Mouse (Mus musculus): Measurements from ENCODE around the gene Slc25a33. TPM values are rescaled to one million over a fixed set of nuclear protein-coding genes. Genes with fewer than 3 reads are reported as not detected.
A peak's percentile ranks its signal among the peaks of the same experiment; 100 is the strongest.

Slc25a33 gene
- total RNA-seq, 2 experiments from 2014 or later, result 29.2 to 36.0 TPM

GRCm38 (mm10) chr4:149734730-149735475, 39.2 kb downstream of the Slc25a33 start:
- DNase-seq (ENCODE audit: low spot score in 2 of 2), result no peak
- intact Hi-C loops (cut with DNase I), result no loop called here

- intact Hi-C loops (cut with DNase I), result no loop called here
- no peak for DNase-seq (ENCODE audit: low spot score in 2 of 2)
These were observed 39.8 kb downstream of the Slc25a33 start for GRCm38 (mm10) chr4:149734246-149734645.

- intact Hi-C loops (cut with DNase I), result no loop called here
- peak in 1 of 2 experiments; percentile 86 for DNase-seq (ENCODE audit: low spot score in 2 of 2)
These were observed 40.3 kb downstream of the Slc25a33 start for GRCm38 (mm10) chr4:149733748-149734147.

GRCm38 (mm10) chr4:149732800-149733199, 41.3 kb downstream of the Slc25a33 start:
- no peak for DNase-seq (ENCODE audit: low spot score in 2 of 2)
- intact Hi-C loops (cut with DNase I), result no loop called here

- intact Hi-C loops (cut with DNase I), result no loop called here
- DNase-seq (ENCODE audit: low spot score in 2 of 2), result no peak
These were observed 41.8 kb downstream of the Slc25a33 start for GRCm38 (mm10) chr4:149732313-149732712.

GRCm38 (mm10) chr4:149730827-149731226, 43.2 kb downstream of the Slc25a33 start:
- no peak for DNase-seq (ENCODE audit: low spot score in 2 of 2)
- intact Hi-C loops (cut with DNase I), result no loop called here

GRCm38 (mm10) chr4:149728810-149729209, 45.3 kb downstream of the Slc25a33 start:
- intact Hi-C loops (cut with DNase I), result no loop called here
- no peak for DNase-seq (ENCODE audit: low spot score in 2 of 2)

DNA sequence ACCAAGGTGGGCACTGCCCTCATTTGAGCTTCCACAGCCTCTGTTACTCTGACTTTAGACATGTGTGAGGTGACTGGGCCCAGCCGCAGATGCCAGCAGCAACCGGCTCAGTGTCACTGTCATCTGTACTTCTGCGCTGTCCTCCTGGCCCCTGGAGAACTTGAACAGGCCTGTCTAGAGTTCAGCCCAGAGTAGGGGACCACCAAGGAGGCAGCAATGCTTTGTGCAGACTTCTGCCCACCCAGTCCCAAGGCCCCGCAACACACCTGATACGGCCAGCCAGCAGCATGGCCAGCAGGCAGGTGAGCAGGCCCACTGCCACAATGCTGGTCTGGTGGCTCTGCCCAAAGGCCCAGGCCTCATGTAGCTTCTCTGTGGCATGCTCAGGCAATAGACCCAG, 46.4 kb downstream of the Slc25a33 start:
- no peak for DNase-seq (ENCODE audit: low spot score in 2 of 2)
- intact Hi-C loops (cut with DNase I), result no loop called here

- DNase-seq (ENCODE audit: low spot score in 2 of 2), result peak; percentile 59 to 77
- intact Hi-C loops (cut with DNase I), result no loop called here
These were observed 48.3 kb downstream of the Slc25a33 start for GRCm38 (mm10) chr4:149725661-149726350.

DNA sequence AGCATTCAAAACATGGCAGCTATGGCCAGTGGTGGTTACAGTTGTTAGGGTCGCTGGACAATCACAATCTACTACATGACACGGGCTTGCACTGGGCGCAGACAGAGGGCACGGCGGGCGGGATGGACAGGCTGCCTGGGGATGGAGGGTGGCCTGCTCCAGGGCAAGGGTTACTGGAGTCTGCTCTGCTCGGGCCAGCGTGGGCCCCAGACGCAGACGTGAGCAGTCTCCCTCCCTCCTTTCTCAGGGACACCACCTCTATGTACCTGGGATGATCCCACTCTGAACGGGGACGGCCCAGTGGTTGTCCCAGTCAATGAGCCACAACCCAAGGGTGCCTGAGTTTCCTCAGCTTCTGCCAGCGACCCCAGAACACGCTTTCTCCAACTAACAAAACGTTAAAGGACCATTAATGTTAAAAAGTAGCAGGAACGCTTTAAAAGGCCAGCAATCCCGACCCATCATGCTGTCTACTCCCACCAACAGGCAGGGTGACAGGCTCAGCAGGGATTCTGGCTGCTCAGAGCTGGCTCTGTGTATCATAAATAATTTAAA, 49.1 kb downstream of the Slc25a33 start:
- no peak for DNase-seq (ENCODE audit: low spot score in 2 of 2)
- intact Hi-C loops (cut with DNase I), result no loop called here

GRCm38 (mm10) chr4:149723855-149724731, 50.0 kb downstream of the Slc25a33 start:
- DNase-seq (ENCODE audit: low spot score in 2 of 2), result peak in 1 of 2 experiments; percentile 53
- intact Hi-C loops (cut with DNase I), result no loop called here

DNA sequence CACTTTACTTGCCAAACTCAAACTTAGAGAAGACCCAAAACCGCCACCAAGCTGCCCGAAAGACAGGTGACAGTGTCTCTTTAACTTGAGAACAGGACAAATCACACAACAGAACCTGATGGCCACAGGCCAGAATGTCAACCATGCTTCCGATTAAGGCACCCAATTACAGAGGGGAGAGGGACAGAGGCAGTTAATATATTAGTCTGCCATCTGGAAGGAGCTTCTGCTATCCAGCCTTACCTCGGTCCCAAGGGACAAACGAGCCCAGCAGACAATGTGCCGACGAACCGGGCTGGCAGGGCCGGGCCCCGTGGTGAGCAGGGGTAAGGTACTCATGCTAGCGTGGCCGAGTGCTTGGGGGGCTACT, 51.1 kb downstream of the Slc25a33 start:
- no peak for DNase-seq (ENCODE audit: low spot score in 2 of 2)
- intact Hi-C loops (cut with DNase I), result no loop called here

GRCm38 (mm10) chr4:149722104-149723020, 51.7 kb downstream of the Slc25a33 start:
- intact Hi-C loops (cut with DNase I), result no loop called here

DNA sequence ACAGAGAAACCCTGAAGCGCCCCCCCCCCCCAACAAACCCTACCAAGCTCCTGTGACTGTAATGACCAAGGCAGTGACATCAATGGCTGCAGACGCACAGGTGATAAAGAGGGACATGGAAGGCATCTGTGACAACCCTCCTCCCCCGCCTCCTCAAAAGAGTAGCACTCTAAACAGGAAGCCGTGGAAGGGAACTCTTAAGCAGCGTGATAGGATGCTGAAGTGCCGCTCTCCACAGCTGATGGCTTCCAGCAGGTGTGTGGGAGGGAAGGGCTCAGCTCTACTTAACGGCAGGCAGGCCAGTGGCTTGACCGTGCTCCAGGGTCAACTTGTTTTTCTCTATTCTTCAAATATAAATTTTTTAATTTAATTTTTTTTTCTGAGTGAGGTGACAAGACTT, 52.9 kb downstream of the Slc25a33 start:
- no peak for DNase-seq (ENCODE audit: low spot score in 2 of 2)
- intact Hi-C loops (cut with DNase I), result no loop called here

More at GRCm38 (mm10) chr4:149722104-149723020, 51.7 kb downstream of the Slc25a33 start:
- no peak for DNase-seq (ENCODE audit: low spot score in 2 of 2)

- DNase-seq (ENCODE audit: low spot score in 2 of 2), result no peak
These were observed 54.4 kb downstream of the Slc25a33 start for GRCm38 (mm10) chr4:149719686-149720085.

GRCm38 (mm10) chr4:149714542-149714941, 59.5 kb downstream of the Slc25a33 start:
- intact Hi-C loops (cut with DNase I), result loop anchor here (5.0 kb wide), 1 partner anchor 167 kb away; no protein-coding TSS in a partner anchor
- no peak for DNase-seq (ENCODE audit: low spot score in 2 of 2)

More at GRCm38 (mm10) chr4:149719686-149720085, 54.4 kb downstream of the Slc25a33 start:
- intact Hi-C loops (cut with DNase I), result no loop called here

- intact Hi-C loops (cut with DNase I), result loop anchor here (2.0 to 5.0 kb wide), 2 partner anchors 61 to 165 kb away; no protein-coding TSS in a partner anchor
- no peak for DNase-seq (ENCODE audit: low spot score in 2 of 2)
These were observed 62.1 kb downstream of the Slc25a33 start for GRCm38 (mm10) chr4:149711955-149712354.

DNA sequence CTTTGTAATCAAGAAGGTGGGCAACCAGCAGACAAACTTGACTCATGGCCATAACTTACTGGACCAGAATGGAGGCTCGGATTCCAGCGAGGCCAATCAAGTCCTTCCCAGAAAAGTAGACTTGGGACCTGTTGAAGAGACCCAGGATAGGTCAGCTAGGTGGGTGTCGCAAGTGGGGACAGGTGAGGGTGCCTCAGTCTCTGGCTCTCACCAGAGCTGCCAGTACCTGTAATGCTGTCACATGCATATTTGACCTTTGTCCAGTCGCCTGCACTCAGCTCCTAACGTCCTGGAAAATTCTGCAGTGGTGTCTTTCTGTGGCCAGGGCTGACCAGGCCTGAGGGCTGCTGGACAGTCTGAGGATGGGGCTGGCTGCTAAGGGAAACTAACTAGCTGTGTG, 62.6 kb downstream of the Slc25a33 start:
- no peak for DNase-seq (ENCODE audit: low spot score in 2 of 2)
- intact Hi-C loops (cut with DNase I), result loop anchor here (2.0 to 5.0 kb wide), 2 partner anchors 61 to 164 kb away; no protein-coding TSS in a partner anchor

Data from left cerebral cortex, postnatal 25 days (tissue).